Mouse (Mus musculus) ES-Bruce4 (cell line): Measurements from ENCODE around the gene Ubxn1.
A peak's percentile ranks its signal among the peaks of the same experiment; 100 is the strongest.

Source experiments
- CTCF ChIP-seq: IDR thresholded peaks from one replicate; pipeline ENCODE4 v1.8.1; 2011; ENCODE audit warnings: low read depth, low read length
- POLR2A ChIP-seq: IDR thresholded peaks from one replicate; pipeline ENCODE4 v1.8.1; 2011; ENCODE audit warnings: low read length; ENCODE audit not compliant: insufficient read depth

- TF ChIP-seq POLR2A, result no peak
- TF ChIP-seq CTCF, result peak; percentile 29
Measured at GRCm38 (mm10) chr19:8837251-8837791, 34.0 kb upstream of the Ubxn1 start, which contains the start of gene Bscl2.
